Mouse (Mus musculus) MEL (cell line): ENCODE measurements around the gene Gba2.

Source experiments
- EP300 ChIP-seq, 2 experiments: IDR thresholded peaks; 2 replicates each; pipeline ENCODE4 v1.6.1; 2011; ENCODE audit warnings: improper control_type of control experiment in 2 of 2, low read length in 2 of 2, low read depth in 1 of 2, mild to moderate bottlenecking in 1 of 2
- RCOR1 ChIP-seq: IDR thresholded peaks from 2 replicates; pipeline ENCODE4 v1.6.1; 2012; ENCODE audit warnings: low read depth, mild to moderate bottlenecking, inconsistent platforms, low read length, improper control_type of control experiment

GRCm38 (mm10) chr4:43591543-43591942, 12.9 kb upstream of the Gba2 start:
- TF ChIP-seq EP300 (IDR thresholded peaks at IDR 0.05; ENCODE audit: low read depth in 1 of 2, low read length in 2 of 2): no peak
- TF ChIP-seq RCOR1: no peak
